Mouse (Mus musculus) hindbrain, embryonic 10.5 days (tissue): ENCODE results near the gene Nepro. TPM values are rescaled to one million over a fixed set of nuclear protein-coding genes. Genes with fewer than 3 reads are reported as not detected.
A peak's percentile ranks its signal among the peaks of the same experiment; 100 is the strongest.

Source experiments
- DNase-seq: peaks from one replicate; pipeline ENCODE4 v3.0.0-alpha.2; 2017; ENCODE audit warnings: low spot score
- H3K27ac ChIP-seq: fragments of 300-500 bp; sonication (generic); 2 replicates; pipeline ENCODE4 v1.5.1; 2016; ENCODE audit warnings: mild to moderate bottlenecking, moderate library complexity
- H3K27me3 ChIP-seq: fragments of 300-500 bp; sonication (generic); 2 replicates; pipeline ENCODE4 v1.6.1; 2016; ENCODE audit warnings: mild to moderate bottlenecking; ENCODE audit not compliant: poor library complexity, insufficient read depth, severe bottlenecking
- H3K36me3 ChIP-seq: fragments of 300-500 bp; sonication (generic); 2 replicates; pipeline ENCODE4 v1.6.1; 2016; ENCODE audit warnings: mild to moderate bottlenecking, moderate library complexity
- H3K4me1 ChIP-seq: fragments of 300-500 bp; sonication (generic); replicated peaks from 2 replicates; pipeline ENCODE4 v1.6.1; 2016; ENCODE audit warnings: mild to moderate bottlenecking
- H3K4me3 ChIP-seq: fragments of 300-500 bp; sonication (generic); 2 replicates; pipeline ENCODE4 v1.5.1; 2016; ENCODE audit warnings: mild to moderate bottlenecking, moderate library complexity
- H3K9me3 ChIP-seq: fragments of 300-500 bp; sonication (generic); 2 replicates; pipeline ENCODE4 v1.6.1; 2016; ENCODE audit warnings: mild to moderate bottlenecking, moderate library complexity
- WGBS: fragments of 180-500 bp; shearing (Covaris S2); methylation state at CpG from one replicate; pipeline ENCODE4 v1.1.7; 2016; 5-methylcytosine and 5-hydroxymethylcytosine counted together
- polyA plus RNA-seq: library from polyadenylated mRNA; unstranded; fragments of >200 nt; fragmentation: Nextera tagmentation; extraction: Ambion mirVana; gene quantifications from 2 replicates; pipeline ENCODE4 v1.2.1, GENCODE M21; 2016

The Nepro gene
- polyA plus RNA-seq, 1 experiment from 2014 or later = 8.8 TPM

- H3K27ac ChIP-seq = peak overlapping the region; percentile 56
Measured at GRCm38 (mm10) chr16:44691561-44692141, 32.5 kb upstream of the Nepro start.

GRCm38 (mm10) chr16:44692541-44692940 lies 31.6 kb upstream of the Nepro start:
- H3K4me3 ChIP-seq = no peak overlapping the region
- H3K4me1 ChIP-seq = peaks cover 38% of the 10 kb centered on the region
- no peaks in the 10 kb centered on the region for H3K27me3 ChIP-seq
- no peaks in the 10 kb centered on the region for H3K9me3 ChIP-seq
- no peak for DNase-seq
- H3K36me3 ChIP-seq = no peaks in the 10 kb centered on the region
- 98% methylated on average over 1 of the region's 1 CpGs for WGBS
- H3K27ac ChIP-seq = no peak overlapping the region

More at GRCm38 (mm10) chr16:44691561-44692141, 32.5 kb upstream of the Nepro start:
- H3K4me3 ChIP-seq = no peak overlapping the region
- peaks cover 47% of the 10 kb centered on the region for H3K4me1 ChIP-seq
- WGBS = 72% methylated on average over 17 of the region's 17 CpGs
- DNase-seq = no peak
- no peaks in the 10 kb centered on the region for H3K36me3 ChIP-seq
- H3K27me3 ChIP-seq = no peaks in the 10 kb centered on the region
- no peaks in the 10 kb centered on the region for H3K9me3 ChIP-seq

- no peak overlapping the region for H3K27ac ChIP-seq
- no peak for DNase-seq
- H3K36me3 ChIP-seq = no peaks in the 10 kb centered on the region
- H3K27me3 ChIP-seq = no peaks in the 10 kb centered on the region
- H3K9me3 ChIP-seq = no peaks in the 10 kb centered on the region
- no peak overlapping the region for H3K4me3 ChIP-seq
- WGBS = 67% methylated on average over 6 of the region's 6 CpGs
- H3K4me1 ChIP-seq = peaks cover 27% of the 10 kb centered on the region
Measured at GRCm38 (mm10) chr16:44693695-44694094, 30.4 kb upstream of the Nepro start.

GRCm38 (mm10) chr16:44695214-44695858 lies 28.8 kb upstream of the Nepro start:
- no peaks in the 10 kb centered on the region for H3K27me3 ChIP-seq
- no peak overlapping the region for H3K4me3 ChIP-seq
- peaks cover 14% of the 10 kb centered on the region for H3K4me1 ChIP-seq
- H3K9me3 ChIP-seq = no peaks in the 10 kb centered on the region
- no peak overlapping the region for H3K27ac ChIP-seq
- H3K36me3 ChIP-seq = no peaks in the 10 kb centered on the region
- WGBS = 86% methylated on average over 8 of the region's 8 CpGs
- DNase-seq = no peak

DNA sequence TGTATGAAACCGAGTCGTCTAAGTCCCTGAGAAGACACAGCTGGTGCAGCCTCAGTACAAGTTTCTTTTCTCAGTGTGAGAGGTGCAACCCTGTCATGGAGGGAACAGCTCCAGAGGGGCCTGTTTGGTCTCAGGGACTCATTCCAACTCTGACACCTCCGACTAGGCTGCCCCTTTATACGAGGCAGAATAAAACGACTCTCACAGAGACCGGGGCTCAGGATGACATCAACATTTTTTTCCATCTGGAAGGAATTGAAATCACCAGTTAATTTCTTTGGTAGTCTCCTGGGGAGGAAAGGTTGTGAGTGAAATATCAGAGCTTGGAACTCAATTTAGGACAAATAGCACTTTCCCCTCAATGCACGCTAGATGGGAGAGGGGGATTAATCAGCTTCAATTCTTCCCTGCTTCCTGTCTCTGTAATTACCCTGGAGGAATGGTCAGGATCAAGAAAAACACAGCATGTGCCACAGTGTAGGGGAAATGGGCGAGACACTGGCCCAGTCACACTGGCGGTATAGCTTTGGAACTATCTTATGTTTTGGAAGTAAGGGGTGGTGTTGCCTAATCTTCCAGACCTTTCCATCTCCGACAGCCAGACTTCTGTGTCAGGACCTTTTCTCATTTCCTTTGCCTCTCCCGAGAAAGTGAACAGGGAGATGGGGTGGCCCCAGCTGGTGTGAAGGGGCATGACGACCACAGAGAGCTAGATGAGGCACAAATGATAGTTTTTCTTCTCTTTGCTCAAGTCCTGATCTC lies 28.1 kb upstream of the Nepro start:
- no peaks in the 10 kb centered on the region for H3K36me3 ChIP-seq
- no peaks in the 10 kb centered on the region for H3K9me3 ChIP-seq
- peaks cover 13% of the 10 kb centered on the region for H3K4me1 ChIP-seq
- no peaks in the 10 kb centered on the region for H3K27me3 ChIP-seq
- WGBS = 61% methylated on average over 12 of the region's 12 CpGs
- no peak for DNase-seq
- no peak overlapping the region for H3K4me3 ChIP-seq
- no peak overlapping the region; the same call in 1 of the 2 replicates for H3K27ac ChIP-seq

DNA sequence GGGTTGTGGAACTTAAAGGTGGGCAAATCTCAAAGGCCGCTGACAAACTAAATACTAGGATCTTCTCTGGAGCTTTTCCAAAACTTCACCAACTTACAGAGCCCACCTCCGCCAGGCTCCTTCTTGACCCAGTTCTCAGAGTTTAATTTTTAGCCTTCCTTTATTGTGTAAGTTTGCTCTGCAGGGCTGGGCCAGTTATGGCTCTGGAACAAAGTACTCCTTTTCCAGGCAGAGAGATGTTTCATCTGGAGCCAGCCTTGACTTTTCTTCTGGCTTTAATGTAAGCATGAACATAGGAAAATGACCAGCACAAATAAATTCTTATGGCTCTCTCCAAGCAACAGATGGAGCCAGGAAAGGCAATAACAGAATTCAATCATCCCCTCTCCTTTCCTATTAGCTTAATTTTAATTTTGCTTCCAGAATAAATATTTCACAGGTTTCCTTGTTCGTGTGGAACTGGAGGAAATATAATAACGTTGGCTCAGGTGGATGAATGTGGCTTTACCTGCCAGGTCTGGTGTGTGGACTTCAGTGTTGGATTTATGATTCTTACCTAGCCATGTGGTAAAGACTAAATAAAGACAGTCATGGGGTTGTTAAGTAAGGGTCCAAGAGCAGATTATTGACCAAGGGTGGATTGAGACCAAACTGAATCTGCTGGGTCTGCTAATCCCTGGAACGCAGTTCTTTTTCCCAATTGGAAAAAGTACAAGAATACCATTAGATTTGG lies 26.5 kb upstream of the Nepro start:
- Histone ChIP-seq H3K27me3 (no peaks in the 10 kb centered on the region), H3K4me3 (no peak overlapping the region)
- WGBS = 96% methylated on average over 5 of the region's 5 CpGs

GRCm38 (mm10) chr16:44701155-44701554 lies 22.9 kb upstream of the Nepro start:
- no peaks in the 10 kb centered on the region for H3K27me3 ChIP-seq
- WGBS = 87% methylated on average over 3 of the region's 3 CpGs
- peaks cover 8% of the 10 kb centered on the region for H3K4me1 ChIP-seq
- H3K9me3 ChIP-seq = no peaks in the 10 kb centered on the region
- no peak overlapping the region for H3K4me3 ChIP-seq
- DNase-seq = no peak
- H3K27ac ChIP-seq = no peak overlapping the region
- H3K36me3 ChIP-seq = no peaks in the 10 kb centered on the region

More for the DNA sequence above, 26.5 kb upstream of the Nepro start:
- H3K9me3 ChIP-seq = no peaks in the 10 kb centered on the region
- H3K36me3 ChIP-seq = no peaks in the 10 kb centered on the region
- no peak overlapping the region for H3K27ac ChIP-seq
- H3K4me1 ChIP-seq = 0 out of 2 replicates have a peak, but pooled peaks cover 5% of the 10 kb centered on the region
- DNase-seq = no peak

DNA sequence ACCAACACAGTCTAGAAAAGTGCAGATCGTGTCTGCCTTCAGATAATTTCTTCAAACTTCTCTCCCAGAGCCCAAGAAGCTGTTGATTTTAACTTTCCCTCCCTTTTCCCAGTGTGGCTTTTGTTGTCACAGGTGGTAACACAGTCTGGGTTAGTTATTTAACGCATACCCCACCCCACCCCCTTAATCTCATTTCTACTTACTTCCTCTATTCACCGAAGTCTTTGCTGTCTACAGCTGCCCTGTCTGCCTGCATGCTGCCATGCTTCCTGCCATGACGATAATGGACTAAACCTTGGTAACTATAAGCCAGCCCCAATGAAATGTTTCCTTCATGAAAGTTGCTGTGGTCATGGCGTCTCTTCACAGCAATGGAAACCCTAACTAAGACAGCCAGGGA lies 21.8 kb upstream of the Nepro start:
- no peak overlapping the region for H3K4me3 ChIP-seq
- peaks cover 5% of the 10 kb centered on the region for H3K4me1 ChIP-seq
- H3K27ac ChIP-seq = no peak overlapping the region
- WGBS = 76% methylated on average over 5 of the region's 5 CpGs
- no peaks in the 10 kb centered on the region for H3K36me3 ChIP-seq
- no peak for DNase-seq
- no peaks in the 10 kb centered on the region for H3K27me3 ChIP-seq
- no peaks in the 10 kb centered on the region for H3K9me3 ChIP-seq

GRCm38 (mm10) chr16:44703458-44703857 lies 20.6 kb upstream of the Nepro start:
- H3K27me3 ChIP-seq = no peaks in the 10 kb centered on the region
- no peaks in the 10 kb centered on the region for H3K36me3 ChIP-seq
- WGBS = 67% methylated on average over 4 of the region's 4 CpGs
- no peak overlapping the region for H3K4me3 ChIP-seq
- H3K4me1 ChIP-seq = peaks cover 5% of the 10 kb centered on the region
- no peak for DNase-seq
- peak overlapping the region; percentile 50; the same call in 1 of the 2 replicates for H3K27ac ChIP-seq
- H3K9me3 ChIP-seq = no peaks in the 10 kb centered on the region

GRCm38 (mm10) chr16:44716305-44717140 lies 7.6 kb upstream of the Nepro start:
- H3K4me1 ChIP-seq = peaks cover 13% of the 10 kb centered on the region
- peaks cover 19% of the 10 kb centered on the region for H3K36me3 ChIP-seq
- H3K27me3 ChIP-seq = no peaks in the 10 kb centered on the region
- 41% methylated on average over 10 of the region's 10 CpGs for WGBS
- H3K27ac ChIP-seq = peak overlapping the region; percentile 78
- H3K9me3 ChIP-seq = no peaks in the 10 kb centered on the region
- DNase-seq = peak; percentile 33
- H3K4me3 ChIP-seq = no peak overlapping the region

DNA sequence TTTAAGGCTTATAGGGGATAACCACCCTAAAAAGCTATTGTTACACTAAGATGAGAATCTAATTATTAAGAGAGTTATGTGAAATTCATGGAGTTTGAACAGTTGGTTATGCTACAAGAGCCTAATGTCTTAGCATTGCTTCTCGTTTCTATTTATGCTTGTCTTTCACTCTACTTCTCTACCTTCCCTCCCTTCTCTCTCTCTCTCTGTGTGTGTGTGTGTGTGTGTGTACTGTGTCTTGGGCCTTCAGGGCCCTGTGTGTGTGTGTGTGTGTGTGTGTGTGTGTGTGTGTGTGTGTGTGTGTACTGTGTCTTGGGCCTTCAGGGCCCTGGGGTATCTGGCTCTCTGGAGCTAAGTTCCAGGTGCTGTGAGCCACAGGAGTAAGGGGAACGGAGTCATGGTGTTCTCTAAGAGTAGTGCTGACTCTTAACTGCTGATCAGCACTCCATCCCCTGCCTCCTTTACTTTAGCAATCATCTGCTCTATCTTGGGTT lies 6.9 kb upstream of the Nepro start:
- 84% methylated on average over 2 of the region's 2 CpGs for WGBS

DNA sequence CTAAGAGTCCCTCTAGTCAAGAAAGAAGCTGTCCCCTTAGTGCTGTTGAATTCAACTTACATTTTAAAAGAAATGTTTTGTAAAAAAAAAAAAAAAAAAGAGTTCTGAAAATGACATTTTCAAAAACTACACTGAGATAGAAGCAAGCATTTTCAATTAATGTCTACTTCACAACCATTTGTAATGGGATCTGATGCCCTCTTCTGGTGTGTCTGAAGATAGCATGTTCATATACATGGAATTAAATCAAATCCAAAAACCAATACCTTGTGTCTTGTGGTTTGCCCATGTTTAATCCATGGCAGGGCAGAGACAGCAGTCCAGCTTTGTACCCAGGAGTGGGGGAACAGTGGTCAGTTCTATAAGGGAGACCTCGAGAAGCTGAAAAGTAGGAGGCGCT lies 6.3 kb upstream of the Nepro start:
- DNase-seq = no peak
- 71% methylated on average over 2 of the region's 2 CpGs for WGBS
- peaks cover 17% of the 10 kb centered on the region for H3K4me1 ChIP-seq
- H3K9me3 ChIP-seq = no peaks in the 10 kb centered on the region
- no peak overlapping the region for H3K27ac ChIP-seq
- H3K4me3 ChIP-seq = no peak overlapping the region
- no peaks in the 10 kb centered on the region for H3K27me3 ChIP-seq
- H3K36me3 ChIP-seq = peaks cover 19% of the 10 kb centered on the region

More for the DNA sequence above, 6.9 kb upstream of the Nepro start:
- Histone ChIP-seq H3K27me3 (no peaks in the 10 kb centered on the region), H3K36me3 (peaks cover 19% of the 10 kb centered on the region), H3K9me3 (no peaks in the 10 kb centered on the region), H3K4me1 (peaks cover 13% of the 10 kb centered on the region), H3K27ac (peak overlapping the region; percentile 56; the same call in 1 of the 2 replicates), H3K4me3 (no peak overlapping the region)
- no peak for DNase-seq
